Mouse (Mus musculus) heart, embryonic 10.5 days (tissue): ENCODE results near the gene Cadm2. TPM values are rescaled to one million over a fixed set of nuclear protein-coding genes. Genes with fewer than 3 reads are reported as not detected.

Experiments used
- DNase-seq: peaks from one replicate; pipeline ENCODE4 v3.0.0-alpha.2; 2017; ENCODE audit warnings: low spot score
- H3K27ac ChIP-seq: fragments of 300-500 bp; sonication (generic); 2 replicates; pipeline ENCODE4 v1.5.1; 2016; ENCODE audit warnings: mild to moderate bottlenecking
- H3K27me3 ChIP-seq: fragments of 300-500 bp; sonication (generic); 2 replicates; pipeline ENCODE4 v1.6.1; 2016; ENCODE audit warnings: mild to moderate bottlenecking; ENCODE audit not compliant: poor library complexity, insufficient read depth, severe bottlenecking
- H3K36me3 ChIP-seq: fragments of 300-500 bp; sonication (generic); 2 replicates; pipeline ENCODE4 v1.6.1; 2016; ENCODE audit warnings: mild to moderate bottlenecking, moderate library complexity
- H3K4me1 ChIP-seq: fragments of 300-500 bp; sonication (generic); 2 replicates; pipeline ENCODE4 v1.6.1; 2016; ENCODE audit warnings: mild to moderate bottlenecking
- H3K4me3 ChIP-seq: fragments of 300-500 bp; sonication (generic); 2 replicates; pipeline ENCODE4 v1.5.1; 2016; ENCODE audit warnings: mild to moderate bottlenecking, moderate library complexity
- H3K9me3 ChIP-seq: fragments of 300-500 bp; sonication (generic); 2 replicates; pipeline ENCODE4 v1.6.1; 2016; ENCODE audit warnings: mild to moderate bottlenecking, moderate library complexity
- WGBS: fragments of 180-500 bp; shearing (Covaris S2); methylation state at CpG from one replicate; pipeline ENCODE4 v1.1.7; 2016; 5-methylcytosine and 5-hydroxymethylcytosine counted together
- polyA plus RNA-seq: library from polyadenylated mRNA; unstranded; fragments of >200 nt; fragmentation: Nextera tagmentation; extraction: Ambion mirVana; gene quantifications from 2 replicates; pipeline ENCODE4 v1.2.1, GENCODE M21; 2016

Cadm2 gene
- polyA plus RNA-seq, 1 experiment from 2014 or later: 0.33 TPM

DNA sequence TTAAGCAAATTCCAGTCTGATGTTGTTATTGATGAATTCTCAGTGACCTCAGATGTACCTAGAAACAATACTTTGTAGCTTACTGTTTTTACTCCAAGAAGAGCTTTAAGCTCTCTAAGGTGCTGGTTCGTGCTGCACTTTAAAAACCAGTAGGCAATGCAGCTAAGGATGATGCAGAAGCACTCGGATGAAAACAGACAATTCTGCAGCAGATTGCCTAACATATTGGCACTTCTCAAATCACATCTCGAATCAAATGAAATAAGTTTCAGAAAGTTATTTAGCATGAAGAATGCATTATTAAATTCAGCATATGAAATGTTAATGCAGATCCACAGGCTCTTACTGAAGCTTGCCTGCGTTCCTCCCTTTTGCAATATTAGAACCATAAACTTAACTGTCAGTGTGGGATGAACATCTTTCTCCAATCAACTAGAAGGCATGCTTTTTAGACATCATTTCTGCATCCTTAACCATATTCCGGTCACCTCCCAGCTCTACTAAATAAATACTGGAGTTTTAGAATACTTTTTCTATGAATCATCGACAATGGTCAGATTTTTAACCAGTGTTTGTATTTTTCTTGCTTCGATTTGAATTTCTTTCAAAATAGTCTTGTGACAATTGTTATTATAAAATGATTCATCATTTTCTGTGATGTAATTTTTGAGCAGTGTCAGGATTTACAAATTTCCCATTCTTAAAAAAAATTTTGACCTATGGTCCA, 544.4 kb downstream of the Cadm2 start:
- H3K27ac ChIP-seq: no peak overlapping the region
- H3K4me1 ChIP-seq: no peaks in the 10 kb centered on the region
- no peaks in the 10 kb centered on the region for H3K9me3 ChIP-seq
- no peak overlapping the region for H3K4me3 ChIP-seq
- DNase-seq: no peak
- WGBS: 84% methylated on average over 7 of the region's 7 CpGs
- no peaks in the 10 kb centered on the region for H3K27me3 ChIP-seq
- H3K36me3 ChIP-seq: no peaks in the 10 kb centered on the region

DNA sequence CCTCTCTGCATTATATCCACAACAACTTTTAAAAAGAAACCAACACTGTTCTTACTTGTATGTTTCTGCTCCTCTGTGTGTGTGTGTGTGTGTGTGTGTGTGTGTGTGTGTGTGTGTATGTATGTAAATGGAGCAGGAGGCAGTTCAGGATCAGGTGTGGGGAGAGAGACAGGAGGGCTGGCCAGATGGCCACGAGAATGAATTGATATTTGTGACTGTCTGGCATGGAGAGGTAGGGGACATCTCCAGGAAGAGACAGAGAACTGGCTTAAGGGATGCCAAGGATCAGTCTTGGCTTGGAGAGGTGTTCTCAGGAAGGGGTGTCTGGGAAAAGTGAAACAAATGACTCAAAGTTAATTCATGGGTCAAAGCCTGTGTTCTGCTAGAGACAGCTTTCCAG, 552.2 kb downstream of the Cadm2 start:
- no peak overlapping the region for H3K27ac ChIP-seq
- no peaks in the 10 kb centered on the region for H3K27me3 ChIP-seq
- H3K9me3 ChIP-seq: no peaks in the 10 kb centered on the region
- no peaks in the 10 kb centered on the region for H3K4me1 ChIP-seq
- 39% methylated on average over 1 of the region's 1 CpGs for WGBS
- no peaks in the 10 kb centered on the region for H3K36me3 ChIP-seq
- no peak for DNase-seq
- H3K4me3 ChIP-seq: no peak overlapping the region

DNA sequence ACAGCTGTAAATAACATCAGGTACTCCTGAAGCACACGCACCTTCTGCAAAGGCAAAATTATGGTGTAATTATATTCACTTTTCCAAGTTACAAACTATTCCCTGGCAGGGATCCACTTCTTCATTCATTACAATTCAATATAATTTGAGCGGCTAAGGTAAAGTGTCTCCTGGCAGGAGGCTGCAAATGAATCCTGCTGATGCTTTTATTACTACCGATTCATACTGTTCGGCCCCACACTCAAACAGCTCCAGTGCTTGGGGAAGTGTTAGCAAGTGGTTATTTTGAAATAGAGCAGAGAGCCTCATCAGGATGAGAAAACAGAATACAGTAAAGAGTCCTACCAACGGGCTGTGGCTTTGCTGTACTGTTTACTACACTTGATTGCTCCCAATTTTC, 589.8 kb downstream of the Cadm2 start:
- WGBS: 82% methylated on average over 5 of the region's 5 CpGs
- no peaks in the 10 kb centered on the region for H3K9me3 ChIP-seq
- H3K4me1 ChIP-seq: no peaks in the 10 kb centered on the region
- H3K27me3 ChIP-seq: no peaks in the 10 kb centered on the region
- no peak overlapping the region for H3K27ac ChIP-seq
- H3K4me3 ChIP-seq: no peak overlapping the region
- no peak for DNase-seq
- no peaks in the 10 kb centered on the region for H3K36me3 ChIP-seq

DNA sequence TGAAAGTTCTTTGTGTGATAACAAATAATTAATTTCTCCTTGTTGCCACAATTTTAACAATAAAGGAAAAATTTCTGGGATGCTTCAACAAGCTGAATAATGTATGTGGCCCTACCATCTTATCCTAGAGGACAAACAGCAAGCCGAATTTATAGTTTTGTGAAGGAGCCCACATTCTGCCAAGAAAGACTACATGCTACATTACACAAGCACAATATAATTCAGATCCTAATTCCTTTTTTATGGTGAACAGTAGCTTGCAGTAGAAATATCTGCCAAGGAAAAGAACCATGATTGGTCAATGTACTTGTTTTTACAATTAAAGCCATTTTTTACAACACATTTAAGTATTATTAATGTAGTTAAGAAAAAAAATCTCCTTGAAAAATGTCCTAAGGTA, 600.9 kb downstream of the Cadm2 start:
- WGBS: 77% methylated on average over 1 of the region's 1 CpGs

DNA sequence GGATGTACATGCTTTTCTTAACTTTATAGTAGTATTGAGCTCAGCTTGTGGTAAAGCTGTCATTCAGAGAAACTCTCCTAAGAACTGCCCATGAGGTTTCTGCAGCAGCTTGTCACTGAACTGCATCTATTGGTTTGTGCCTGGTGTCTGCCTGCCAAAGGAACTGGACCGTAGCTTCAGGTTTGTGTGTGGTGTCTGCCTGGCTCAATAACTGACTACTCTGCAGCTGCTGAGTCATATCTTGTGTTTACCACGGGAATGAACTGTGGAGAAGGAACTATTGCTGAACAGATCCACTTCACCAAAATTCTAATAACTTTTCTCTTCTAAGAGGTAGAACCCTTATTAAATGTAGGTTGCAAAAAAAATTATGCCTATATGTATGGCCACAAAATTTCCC, 603.0 kb downstream of the Cadm2 start:
- WGBS: 80% methylated on average over 2 of the region's 2 CpGs
- Histone ChIP-seq H3K27ac (no peak overlapping the region), H3K27me3 (no peaks in the 10 kb centered on the region)

More for the DNA sequence above, 600.9 kb downstream of the Cadm2 start:
- H3K36me3 ChIP-seq: no peaks in the 10 kb centered on the region
- H3K27ac ChIP-seq: no peak overlapping the region
- H3K9me3 ChIP-seq: no peaks in the 10 kb centered on the region
- no peak overlapping the region for H3K4me3 ChIP-seq
- H3K27me3 ChIP-seq: no peaks in the 10 kb centered on the region
- no peak for DNase-seq
- no peaks in the 10 kb centered on the region for H3K4me1 ChIP-seq

DNA sequence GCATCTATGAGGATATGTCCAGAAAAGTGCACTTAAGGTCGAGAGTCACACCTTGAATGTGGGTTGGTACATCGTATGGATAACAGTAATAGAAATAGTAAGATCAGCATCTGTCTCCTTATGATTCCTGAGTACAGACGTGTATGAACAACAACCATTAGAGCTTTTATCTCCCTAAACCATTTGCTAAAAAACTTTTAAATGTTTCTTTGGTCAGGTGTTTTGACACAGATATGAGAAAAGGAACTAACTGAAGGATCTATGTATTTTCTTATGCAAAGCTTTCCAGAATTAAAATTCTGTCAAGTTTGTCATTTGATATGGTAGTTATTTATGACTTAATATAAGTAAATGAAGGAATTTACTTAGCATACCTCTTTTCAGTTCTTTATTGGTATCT, 617.5 kb downstream of the Cadm2 start:
- no peaks in the 10 kb centered on the region for H3K9me3 ChIP-seq
- H3K4me3 ChIP-seq: no peak overlapping the region
- no peak overlapping the region for H3K27ac ChIP-seq
- no peaks in the 10 kb centered on the region for H3K27me3 ChIP-seq
- no peaks in the 10 kb centered on the region for H3K36me3 ChIP-seq
- H3K4me1 ChIP-seq: no peaks in the 10 kb centered on the region
- no peak for DNase-seq
- WGBS: 74% methylated on average over 3 of the region's 3 CpGs

More for the DNA sequence above, 603.0 kb downstream of the Cadm2 start:
- no peaks in the 10 kb centered on the region for H3K9me3 ChIP-seq
- no peak overlapping the region for H3K4me3 ChIP-seq
- no peak for DNase-seq
- H3K4me1 ChIP-seq: no peaks in the 10 kb centered on the region
- no peaks in the 10 kb centered on the region for H3K36me3 ChIP-seq

DNA sequence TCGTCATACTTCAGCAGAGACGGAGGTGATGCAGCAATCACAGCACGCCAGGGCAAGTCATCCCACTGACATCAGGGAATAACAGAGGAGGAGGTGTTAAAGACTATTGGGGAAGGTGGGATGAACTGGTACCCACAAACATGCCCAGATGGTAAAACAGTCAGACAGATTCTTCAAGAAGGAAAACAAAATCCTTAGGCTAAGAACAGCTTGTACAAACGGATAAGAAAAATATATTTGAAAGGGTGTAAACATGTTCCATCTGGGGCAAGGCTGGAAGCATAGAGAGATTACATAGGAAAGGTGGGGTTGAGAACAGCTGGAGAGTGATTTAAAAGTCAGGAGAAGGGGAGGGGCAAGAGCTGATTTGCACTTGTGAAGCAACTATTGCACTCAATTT, 619.0 kb downstream of the Cadm2 start:
- Histone ChIP-seq H3K36me3 (no peaks in the 10 kb centered on the region), H3K27me3 (no peaks in the 10 kb centered on the region), H3K9me3 (no peaks in the 10 kb centered on the region), H3K4me3 (no peak overlapping the region), H3K4me1 (no peaks in the 10 kb centered on the region), H3K27ac (no peak overlapping the region)
- no peak for DNase-seq
- 53% methylated on average over 4 of the region's 4 CpGs for WGBS

DNA sequence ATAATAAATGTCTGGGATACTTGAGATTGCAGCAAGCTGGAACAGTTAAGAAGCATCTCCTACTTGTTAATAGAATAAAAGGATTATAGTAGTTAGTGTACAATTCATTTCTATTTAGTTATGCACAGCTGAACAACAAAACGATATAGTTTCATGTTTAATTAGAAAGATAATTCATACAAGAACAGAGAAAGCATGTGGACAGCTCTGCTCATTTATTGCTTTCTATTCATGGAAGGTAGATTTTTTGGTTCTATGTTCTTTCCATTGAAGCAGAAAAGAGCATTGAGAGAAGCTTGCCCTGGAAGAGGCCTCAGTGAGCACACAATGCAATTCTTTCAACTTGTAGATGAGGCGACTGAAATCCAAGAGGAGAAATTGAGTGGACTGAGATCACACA, 623.2 kb downstream of the Cadm2 start:
- no peaks in the 10 kb centered on the region for H3K9me3 ChIP-seq
- no peaks in the 10 kb centered on the region for H3K4me1 ChIP-seq
- no peak overlapping the region for H3K4me3 ChIP-seq
- no peaks in the 10 kb centered on the region for H3K36me3 ChIP-seq
- DNase-seq: no peak
- no peaks in the 10 kb centered on the region for H3K27me3 ChIP-seq
- 70% methylated on average over 2 of the region's 2 CpGs for WGBS
- no peak overlapping the region for H3K27ac ChIP-seq

DNA sequence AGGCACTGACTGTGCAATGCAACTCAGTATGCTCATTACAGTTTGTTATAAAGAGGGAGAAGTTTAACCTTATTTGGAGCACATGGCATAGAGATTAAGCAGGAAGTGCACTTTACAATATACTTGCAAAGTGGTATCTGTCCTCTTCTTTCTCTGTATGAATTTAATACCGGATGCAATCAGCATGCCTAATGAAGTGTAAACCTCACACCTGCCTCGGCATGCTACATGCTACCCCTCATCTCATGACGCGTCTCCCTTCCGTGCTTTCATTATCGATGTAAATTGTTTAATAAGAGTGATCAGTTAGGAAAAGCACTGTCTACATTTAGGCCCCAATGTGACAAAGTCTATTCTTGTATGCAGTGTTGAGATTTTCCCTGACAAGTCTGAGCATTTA, 633.0 kb downstream of the Cadm2 start:
- Histone ChIP-seq H3K36me3 (no peaks in the 10 kb centered on the region), H3K4me3 (no peak overlapping the region), H3K27me3 (no peaks in the 10 kb centered on the region), H3K27ac (no peak overlapping the region), H3K9me3 (no peaks in the 10 kb centered on the region), H3K4me1 (no peaks in the 10 kb centered on the region)
- 90% methylated on average over 6 of the region's 6 CpGs for WGBS
- DNase-seq: no peak

DNA sequence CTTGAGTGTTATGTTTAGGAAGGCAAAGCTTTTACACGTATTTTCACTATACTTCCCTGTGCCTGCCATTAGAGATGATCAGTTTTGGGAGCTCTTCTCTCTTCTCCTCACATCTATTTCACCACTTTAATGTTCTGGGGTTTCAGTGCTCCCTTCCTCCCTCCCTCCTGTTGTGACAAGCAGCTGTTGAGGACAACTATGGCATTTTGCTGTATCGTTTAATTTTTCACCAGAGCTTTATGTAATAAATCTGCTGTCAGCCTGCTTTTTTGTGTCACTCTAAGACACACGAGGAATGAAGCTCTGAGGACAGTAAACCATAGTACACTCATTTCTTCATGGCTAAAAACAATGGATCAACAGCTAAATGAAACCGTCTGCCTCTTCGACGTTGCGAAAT, 633.8 kb downstream of the Cadm2 start:
- Histone ChIP-seq H3K9me3 (no peaks in the 10 kb centered on the region), H3K27ac (no peak overlapping the region), H3K4me3 (no peak overlapping the region), H3K4me1 (no peaks in the 10 kb centered on the region), H3K27me3 (no peaks in the 10 kb centered on the region), H3K36me3 (no peaks in the 10 kb centered on the region)
- no peak for DNase-seq
- WGBS: 82% methylated on average over 7 of the region's 7 CpGs

DNA sequence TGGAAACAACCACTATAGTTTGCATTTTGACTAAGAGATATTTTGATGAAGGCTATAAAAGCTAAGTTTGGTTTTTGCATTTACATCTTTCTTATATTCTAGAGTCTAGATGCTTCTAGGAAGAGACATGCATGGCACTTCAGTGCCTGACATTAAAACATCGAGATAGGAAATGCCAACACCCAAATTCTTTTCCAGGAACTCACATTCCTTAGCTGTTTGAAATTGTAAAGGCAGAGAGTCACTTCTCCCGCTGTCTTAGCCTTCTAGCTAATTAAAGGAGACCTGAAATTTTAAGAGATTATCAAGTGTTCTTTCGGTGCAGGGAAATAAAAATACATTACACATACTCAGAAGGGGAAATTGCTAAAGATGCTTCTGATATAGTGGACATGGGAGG, 649.8 kb downstream of the Cadm2 start:
- H3K9me3 ChIP-seq: no peaks in the 10 kb centered on the region
- H3K4me1 ChIP-seq: no peaks in the 10 kb centered on the region
- H3K27me3 ChIP-seq: no peaks in the 10 kb centered on the region
- 13% methylated on average over 3 of the region's 3 CpGs for WGBS
- no peak for DNase-seq
- H3K27ac ChIP-seq: no peak overlapping the region
- H3K4me3 ChIP-seq: no peak overlapping the region
- no peaks in the 10 kb centered on the region for H3K36me3 ChIP-seq

DNA sequence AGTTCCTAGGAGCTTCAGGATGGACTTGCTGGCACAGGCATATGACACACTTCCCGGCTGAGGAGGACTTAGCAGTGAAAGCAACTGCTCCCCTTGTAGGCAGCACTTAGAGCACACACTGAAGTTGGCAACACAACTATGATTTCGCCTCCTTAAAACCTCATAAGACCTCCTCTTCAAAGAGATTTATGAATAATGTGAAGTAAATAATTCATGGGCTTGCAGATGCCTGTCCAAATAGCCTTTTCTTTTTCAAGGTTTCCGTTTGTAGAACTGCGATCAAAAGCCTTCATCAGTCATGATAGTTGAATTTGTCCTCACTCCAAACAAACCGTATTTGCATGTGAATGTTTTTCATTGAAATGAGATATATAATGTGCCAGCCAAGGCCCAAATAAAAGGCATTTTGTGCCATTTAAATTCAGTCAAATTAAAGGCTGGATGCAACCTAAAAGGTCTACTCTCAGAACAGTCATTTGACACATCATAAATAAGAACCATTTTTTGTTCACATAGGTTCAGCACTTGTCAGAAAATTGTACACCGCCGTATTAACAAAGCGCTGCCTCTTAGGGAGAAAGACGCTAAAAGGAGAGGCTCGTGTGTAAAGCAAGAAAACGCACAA, 651.1 kb downstream of the Cadm2 start:
- no peak overlapping the region for H3K4me3 ChIP-seq
- H3K27me3 ChIP-seq: no peaks in the 10 kb centered on the region
- 87% methylated on average over 11 of the region's 11 CpGs for WGBS
- DNase-seq: no peak
- no peak overlapping the region for H3K27ac ChIP-seq
- H3K36me3 ChIP-seq: no peaks in the 10 kb centered on the region
- H3K4me1 ChIP-seq: no peaks in the 10 kb centered on the region
- no peaks in the 10 kb centered on the region for H3K9me3 ChIP-seq

DNA sequence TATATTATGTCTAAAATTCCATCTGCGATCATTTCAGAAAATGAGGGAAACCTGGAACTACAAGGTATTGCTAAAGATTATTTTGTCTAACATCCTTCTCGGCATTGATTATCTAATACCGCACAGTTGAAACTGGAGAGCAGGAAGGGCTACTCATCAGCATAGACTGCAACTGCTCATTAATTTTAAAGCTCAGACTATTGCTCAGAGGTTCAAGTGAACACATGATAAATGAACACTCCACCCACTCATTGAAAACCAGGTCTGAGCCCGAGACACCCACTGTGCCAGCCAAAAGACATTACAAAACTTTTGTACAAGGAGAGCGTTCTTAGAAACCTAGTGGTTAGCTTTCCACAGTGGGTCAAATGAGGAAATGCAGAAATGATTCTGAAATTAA, 652.4 kb downstream of the Cadm2 start:
- Histone ChIP-seq H3K27me3 (no peaks in the 10 kb centered on the region), H3K9me3 (no peaks in the 10 kb centered on the region), H3K27ac (no peak overlapping the region), H3K36me3 (no peaks in the 10 kb centered on the region), H3K4me3 (no peak overlapping the region), H3K4me1 (no peaks in the 10 kb centered on the region)
- 83% methylated on average over 5 of the region's 5 CpGs for WGBS
- DNase-seq: no peak

DNA sequence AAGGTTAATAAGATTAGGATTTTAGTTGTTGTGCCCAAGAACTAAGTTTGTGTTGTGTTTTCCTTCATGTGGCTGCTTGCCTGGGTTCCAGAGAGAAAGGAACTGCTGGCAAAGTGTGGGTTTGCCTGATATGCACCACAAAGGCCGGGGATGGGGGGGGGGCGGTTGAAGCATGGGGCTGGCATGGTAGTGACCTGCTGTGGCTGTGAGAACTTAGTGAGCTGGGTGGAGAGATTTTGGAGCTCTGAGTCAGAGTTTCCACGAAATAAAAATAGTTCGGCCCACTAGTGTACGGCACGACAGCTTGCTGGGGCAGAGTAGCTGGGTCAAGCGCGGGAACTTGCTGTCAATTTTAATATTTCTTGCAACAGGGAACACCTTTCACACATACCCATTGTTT, 653.0 kb downstream of the Cadm2 start:
- no peaks in the 10 kb centered on the region for H3K27me3 ChIP-seq
- WGBS: 73% methylated on average over 8 of the region's 8 CpGs

More for the DNA sequence above, 653.0 kb downstream of the Cadm2 start:
- DNase-seq: no peak
- no peak overlapping the region for H3K27ac ChIP-seq
- H3K9me3 ChIP-seq: no peaks in the 10 kb centered on the region
- H3K36me3 ChIP-seq: no peaks in the 10 kb centered on the region
- H3K4me1 ChIP-seq: no peaks in the 10 kb centered on the region
- no peak overlapping the region for H3K4me3 ChIP-seq
